Mouse (Mus musculus) urinary bladder, postnatal 4 days (tissue): Measurements from ENCODE around the gene Cradd.

Experiments
- DNase-seq, 2 experiments: peaks; one replicate each; pipeline ENCODE4 v3.0.0; 2021 to 2022; ENCODE audit warnings: low spot score in 2 of 2

Cradd gene

DNA sequence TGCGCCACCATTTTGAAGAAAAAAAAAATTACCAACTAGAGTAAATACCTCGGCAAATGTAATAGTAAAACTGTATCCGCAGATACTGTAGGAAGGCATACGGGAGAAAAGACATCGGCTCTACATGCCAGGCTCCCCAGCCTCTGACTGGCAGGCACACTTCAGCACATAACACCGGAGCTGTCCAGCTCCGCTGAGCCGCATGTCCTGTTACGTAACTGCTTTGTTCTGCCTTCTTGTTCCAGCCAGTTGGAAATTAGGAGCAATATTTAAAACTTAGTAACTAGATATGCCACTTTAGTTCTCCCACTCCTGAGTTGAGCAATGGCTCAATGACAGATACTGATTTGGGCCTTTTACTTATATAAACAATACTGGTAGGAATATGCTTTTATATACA, 48.4 kb downstream of the Cradd start:
- no peak for DNase-seq

GRCm38 (mm10) chr10:95273226-95273625, 50.7 kb downstream of the Cradd start:
- DNase-seq: no peak

DNA sequence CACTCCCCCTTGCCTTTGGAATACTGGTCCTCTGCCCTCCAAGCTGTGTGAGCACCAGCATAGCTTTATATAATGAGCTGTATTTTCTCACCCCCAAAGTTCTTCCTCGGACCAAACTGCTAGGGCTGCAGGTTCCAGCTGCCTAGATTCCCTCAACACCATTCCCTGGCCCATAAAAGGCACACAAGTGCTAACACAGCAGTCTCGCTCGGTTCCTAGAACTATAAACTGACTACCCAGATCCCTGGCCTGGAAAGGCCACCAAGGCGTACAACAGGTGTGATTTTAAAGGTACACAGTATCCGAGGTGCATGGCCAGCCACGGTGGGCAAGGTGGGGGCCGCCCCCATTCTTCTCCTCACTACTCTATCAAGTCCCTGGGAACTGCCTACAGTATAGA, 54.8 kb downstream of the Cradd start:
- no peak for DNase-seq

- no peak for DNase-seq
These were observed 55.6 kb downstream of the Cradd start for GRCm38 (mm10) chr10:95268366-95268765.

GRCm38 (mm10) chr10:95266983-95267382, 57.0 kb downstream of the Cradd start:
- DNase-seq: no peak

- no peak for DNase-seq
These were observed 57.7 kb downstream of the Cradd start for GRCm38 (mm10) chr10:95266041-95266762.

- no peak for DNase-seq
These were observed 58.4 kb downstream of the Cradd start for GRCm38 (mm10) chr10:95265576-95265975.

GRCm38 (mm10) chr10:95264485-95265321, 59.2 kb downstream of the Cradd start:
- DNase-seq: peak in 1 of 2 experiments; percentile 26

- no peak for DNase-seq
These were observed 61.5 kb downstream of the Cradd start for GRCm38 (mm10) chr10:95262388-95262787.

GRCm38 (mm10) chr10:95261279-95261678, 62.7 kb downstream of the Cradd start:
- no peak for DNase-seq

DNA sequence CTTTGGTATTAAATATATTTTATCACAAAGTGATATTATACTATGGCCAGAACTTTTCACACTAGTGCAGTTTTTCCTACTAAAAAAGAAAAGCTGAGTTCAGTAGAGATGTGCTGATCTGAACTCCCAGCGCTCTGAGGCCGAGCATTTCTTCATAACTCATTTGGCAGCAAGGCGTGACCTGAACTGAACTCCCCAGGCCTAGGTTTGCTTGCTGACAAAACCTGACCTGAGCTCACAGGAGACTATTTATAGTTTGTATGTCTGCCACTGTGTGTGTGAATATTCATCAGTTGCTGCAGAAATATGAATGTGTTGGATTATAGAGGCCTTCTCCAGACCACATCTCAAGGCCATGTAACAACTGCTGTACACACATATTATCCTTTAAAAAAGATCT, 63.5 kb downstream of the Cradd start:
- DNase-seq: no peak

DNA sequence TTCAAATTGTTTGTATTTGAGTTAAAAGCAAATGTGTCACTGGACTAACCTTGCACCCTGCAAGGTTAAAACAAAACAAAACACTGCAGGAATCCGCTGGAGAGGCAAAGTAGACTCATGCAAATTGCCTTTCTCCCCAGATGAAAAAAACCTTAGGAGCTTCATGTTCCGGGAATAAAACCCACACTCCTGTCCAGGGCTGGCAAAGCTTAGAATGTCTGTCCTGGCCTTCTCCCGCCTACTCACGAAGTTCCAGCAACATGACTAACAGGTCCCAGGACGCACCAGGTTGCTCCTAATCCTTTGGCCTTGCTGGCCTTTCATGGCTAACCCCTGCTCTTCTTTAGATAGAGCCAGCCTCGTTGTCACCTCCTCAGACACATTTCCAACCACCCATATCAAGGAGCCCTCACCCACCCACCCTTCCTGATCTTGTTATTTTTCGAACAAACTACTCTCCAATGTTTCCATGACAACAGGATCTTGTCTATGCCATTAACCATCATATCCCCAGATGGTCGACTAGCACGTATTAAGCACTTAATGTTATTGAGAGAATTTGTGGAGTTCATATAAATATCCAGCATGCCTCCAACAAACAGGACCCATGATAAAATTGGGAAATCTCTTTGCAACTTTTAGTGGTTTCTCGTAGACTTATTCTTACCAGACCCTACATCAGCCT, 65.3 kb downstream of the Cradd start:
- no peak for DNase-seq

DNA sequence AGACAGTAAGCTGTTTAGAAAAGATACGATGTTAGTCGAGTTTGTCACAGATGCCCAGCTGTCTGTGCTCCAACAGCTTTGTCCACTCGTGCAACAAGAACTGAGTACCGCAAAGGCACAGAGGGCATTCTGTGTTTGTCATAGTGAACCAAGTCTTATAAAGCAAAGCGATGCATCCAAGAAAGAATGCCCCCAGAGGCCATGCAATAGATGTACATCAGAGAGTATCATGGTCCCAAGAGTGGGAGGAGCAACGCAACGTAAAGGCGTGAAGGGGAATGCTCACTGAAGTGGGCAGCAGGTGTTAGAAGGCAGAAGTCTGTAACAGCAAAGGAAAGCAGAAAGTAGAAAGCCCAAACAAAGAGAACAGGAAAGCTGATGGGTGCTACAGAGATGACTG, 66.0 kb downstream of the Cradd start:
- DNase-seq: no peak

DNA sequence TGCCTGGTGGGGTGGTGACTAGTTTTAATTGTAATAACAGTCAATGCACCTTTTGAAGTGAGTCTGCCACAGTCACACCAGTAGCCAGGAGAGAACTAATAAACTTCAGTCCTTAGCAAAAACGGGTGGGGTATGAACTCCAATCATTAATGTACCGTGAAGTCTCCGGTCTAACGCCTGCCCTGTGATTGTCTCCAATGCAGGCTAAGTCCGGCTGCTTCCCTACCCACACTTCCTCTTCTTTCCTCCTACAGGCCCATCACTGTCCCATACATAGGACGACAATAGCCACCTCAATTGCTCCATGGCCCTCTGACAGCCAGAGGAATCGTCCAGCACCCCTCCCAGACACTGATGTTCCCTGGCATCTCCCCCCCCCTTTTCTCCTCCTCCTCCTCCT, 67.8 kb downstream of the Cradd start:
- DNase-seq: no peak

DNA sequence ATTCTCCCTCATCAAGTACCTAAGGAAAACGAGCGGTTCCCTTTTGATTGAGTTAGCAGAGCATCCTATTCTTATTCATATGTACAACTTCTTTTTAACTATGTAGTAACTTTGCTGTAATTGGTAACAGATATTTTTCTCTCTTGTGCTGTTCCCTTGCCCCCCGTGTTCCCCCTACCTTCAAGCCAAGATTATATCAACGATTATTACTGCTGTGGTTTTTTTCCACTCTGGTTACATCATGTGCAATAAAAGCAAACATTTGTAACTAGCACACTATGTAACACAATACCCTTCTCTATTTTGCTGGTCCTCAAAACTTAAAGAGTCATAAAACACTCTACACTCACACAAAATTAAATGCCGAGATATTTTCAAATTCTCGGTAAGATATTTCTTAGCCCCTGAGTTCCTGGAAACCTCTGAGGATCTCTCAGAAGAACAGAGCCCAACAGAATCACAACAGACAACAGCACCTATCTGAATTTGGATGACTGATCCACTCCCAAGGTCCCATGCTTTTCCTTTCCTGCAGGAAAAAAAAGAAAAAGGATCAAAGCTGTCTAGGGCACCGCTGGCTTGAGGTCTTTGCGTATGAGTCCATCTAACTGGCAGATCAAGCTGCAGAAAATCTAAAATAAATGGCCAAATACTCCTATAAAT, 68.8 kb downstream of the Cradd start:
- no peak for DNase-seq

- no peak for DNase-seq
These were observed 69.4 kb downstream of the Cradd start for GRCm38 (mm10) chr10:95254453-95255001.

GRCm38 (mm10) chr10:95254046-95254445, 69.9 kb downstream of the Cradd start:
- no peak for DNase-seq

DNA sequence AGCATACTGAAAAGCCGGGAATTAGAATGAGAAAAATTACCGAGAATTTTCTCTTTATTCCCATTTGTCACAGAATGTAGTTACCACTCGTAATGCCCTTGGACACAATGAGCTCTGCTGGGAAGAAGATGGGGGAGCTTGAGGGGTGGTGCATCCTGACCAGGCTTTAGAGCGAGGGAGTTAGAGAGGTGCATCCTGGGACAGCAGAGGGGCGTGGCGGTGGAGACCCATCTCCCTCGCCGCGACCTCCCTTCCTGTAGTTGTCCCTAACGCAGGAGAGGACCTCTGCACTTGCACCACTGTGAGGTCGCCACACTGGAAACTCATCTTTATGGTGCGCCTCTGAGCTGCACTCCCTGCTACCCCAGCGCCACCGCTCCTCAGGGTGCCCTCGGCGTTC, 72.3 kb downstream of the Cradd start:
- DNase-seq: no peak

DNA sequence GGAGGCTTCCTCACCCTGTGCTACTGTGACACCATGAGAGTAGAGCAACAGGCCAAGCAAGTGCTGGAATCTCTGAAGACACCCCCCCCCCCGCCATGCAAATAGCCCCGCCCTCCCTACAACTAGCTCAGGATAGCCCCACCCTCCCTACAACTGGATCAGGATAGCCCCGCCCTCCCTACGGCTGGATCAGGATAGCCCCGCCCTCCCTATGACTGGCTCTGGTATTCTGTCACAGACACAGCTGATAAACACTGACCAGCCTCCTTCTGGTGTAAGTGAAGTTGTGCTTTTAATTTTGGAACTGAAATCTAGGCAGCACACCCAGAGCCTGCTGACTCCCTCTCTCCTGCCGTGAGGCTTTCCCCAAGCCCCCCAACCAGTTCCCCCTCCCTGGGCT, 75.6 kb downstream of the Cradd start:
- DNase-seq: no peak

DNA sequence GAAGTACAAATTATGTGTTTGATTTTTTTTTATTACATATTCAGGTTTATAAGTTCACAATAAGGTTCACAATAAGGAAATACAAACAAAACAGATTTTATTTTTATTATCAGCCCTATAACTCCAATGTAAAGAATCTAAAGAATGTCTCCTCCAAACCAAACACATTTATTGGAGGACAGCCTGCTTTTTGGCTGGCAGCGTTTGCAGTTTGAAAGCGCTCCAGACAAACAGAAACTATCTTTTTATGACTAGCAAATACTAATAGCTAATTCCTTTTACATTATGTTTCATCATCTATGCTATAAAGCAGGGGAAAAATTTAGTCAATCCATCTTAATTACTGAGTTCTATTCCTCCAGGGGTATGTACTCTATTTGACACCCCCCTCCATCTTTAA, 77.2 kb downstream of the Cradd start:
- DNase-seq: no peak

DNA sequence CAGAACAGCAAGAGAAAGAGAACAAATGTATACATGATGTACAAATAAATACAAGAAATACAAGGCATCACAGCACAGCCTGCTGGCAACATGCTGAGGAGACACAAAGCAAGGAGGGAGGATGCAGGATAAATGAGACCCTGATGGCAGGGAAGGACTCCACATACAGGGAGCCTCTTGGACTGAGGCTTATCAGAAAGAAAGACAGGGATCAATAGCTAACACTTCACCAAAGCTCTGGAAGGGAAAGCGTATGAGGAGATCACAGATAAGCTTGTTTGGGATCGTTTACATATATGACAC, 78.3 kb downstream of the Cradd start:
- DNase-seq: no peak
